Mouse (Mus musculus): ENCODE data around the gene Thbd. TPM values are rescaled to one million over a fixed set of nuclear protein-coding genes. Genes with fewer than 3 reads are reported as not detected.

The Thbd gene
- total and polyA plus RNA-seq, 3 experiments, result not detected

DNA sequence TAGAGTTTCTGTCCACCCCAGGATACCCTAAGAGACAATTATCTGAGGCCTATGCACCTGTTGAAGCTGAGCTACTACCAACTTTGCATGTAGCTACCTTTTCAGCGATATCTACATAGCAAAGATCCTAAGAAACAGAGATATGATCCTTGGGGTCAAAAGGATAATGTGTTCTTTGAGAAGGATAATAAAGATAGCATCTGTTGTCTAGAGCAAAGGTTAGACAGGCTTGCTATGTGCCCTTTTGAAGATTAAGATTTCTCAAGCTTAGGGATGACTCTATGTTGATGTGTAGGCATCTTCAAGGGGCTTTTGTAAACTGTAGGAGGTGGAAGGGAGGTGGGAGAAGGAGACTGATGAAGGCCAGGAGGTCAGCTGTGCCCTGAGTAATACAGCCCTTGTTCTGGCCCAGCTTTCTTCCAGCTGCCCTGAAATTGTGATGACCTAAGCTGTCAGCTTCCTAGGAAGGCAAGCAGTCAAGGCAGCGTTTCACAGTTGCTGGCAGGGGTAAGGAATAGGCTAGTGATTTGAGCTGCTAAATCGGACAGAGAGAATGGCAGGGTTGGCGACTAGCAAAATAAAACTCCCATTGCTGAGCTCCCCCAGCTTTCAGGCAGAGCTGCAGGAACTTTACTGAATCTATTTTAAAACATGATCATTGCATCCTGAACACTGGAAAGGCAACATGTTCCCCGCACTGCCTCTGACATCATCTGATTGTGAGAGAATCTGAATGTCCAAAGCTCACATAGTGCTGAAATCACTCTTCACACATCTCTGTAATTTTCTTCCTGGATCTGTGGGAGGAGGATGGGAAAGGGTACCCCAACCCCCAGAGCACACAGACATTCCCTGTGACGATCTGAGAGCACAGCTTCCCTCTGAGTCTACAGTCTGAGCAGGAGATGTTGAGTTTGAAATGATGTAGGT, 20.1 kb downstream of the Thbd start:
- no peaks in the 10 kb centered on the region for H3K9me3 ChIP-seq (replicated peaks; ENCODE audit: insufficient read depth, low read length)
- no peaks in the 10 kb centered on the region for H3K36me3 ChIP-seq (ENCODE audit: control insufficient read depth in 1 of 2, insufficient read depth in 2 of 2, low read length in 2 of 2)
- DNase-seq (ENCODE audit: low read depth, low spot score), result no peak
- no peak overlapping the region for H3K27ac ChIP-seq (ENCODE audit: control insufficient read depth, low read depth, low read length)
- no peaks in the 10 kb centered on the region for H3K79me2 ChIP-seq (ENCODE audit: control insufficient read depth, insufficient read depth, low read length, poor library complexity)
- H3K4me3 ChIP-seq (ENCODE audit: control insufficient read depth in 1 of 2, insufficient read depth in 1 of 2, low read depth in 2 of 2, low read length in 2 of 2), result no peak overlapping the region
- H3K27me3 ChIP-seq (ENCODE audit: control insufficient read depth in 1 of 2, insufficient read depth in 2 of 2, low read length in 2 of 2), result no peaks in the 10 kb centered on the region
- H3K9ac ChIP-seq (ENCODE audit: control insufficient read depth, low read depth, low read length, poor library complexity, severe bottlenecking), result no peak overlapping the region
- TF ChIP-seq CHD2 (IDR thresholded peaks at IDR 0.05; ENCODE audit: low read length) (no peak), GABPA (IDR thresholded peaks at IDR 0.05; ENCODE audit: low read depth, low read length) (no peak)
- H3K4me1 ChIP-seq (ENCODE audit: control insufficient read depth in 1 of 2, insufficient read depth in 2 of 2, low read length in 2 of 2), result no peaks in the 10 kb centered on the region

DNA sequence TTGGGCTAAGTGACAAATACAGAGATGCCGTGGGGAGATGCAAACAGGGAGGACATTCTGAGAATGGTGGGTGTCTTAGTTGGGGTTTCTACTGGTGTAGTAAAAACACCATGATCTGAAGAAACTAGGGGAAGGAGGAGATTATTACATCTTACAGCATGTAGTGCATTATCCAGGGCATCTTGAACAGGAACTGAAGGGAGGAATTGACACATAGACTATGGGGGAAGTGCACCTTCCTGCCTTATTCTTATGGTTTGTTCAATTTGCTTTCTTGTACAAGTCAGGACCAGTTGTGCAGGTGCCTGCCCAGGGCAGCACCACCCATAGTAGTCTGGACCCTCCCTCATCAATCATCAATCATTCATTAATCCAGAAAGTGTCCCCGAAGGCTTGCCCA, 21.1 kb downstream of the Thbd start:
- Histone ChIP-seq H3K4me3 (ENCODE audit: control insufficient read depth in 1 of 2, insufficient read depth in 1 of 2, low read depth in 2 of 2, low read length in 2 of 2) (no peak overlapping the region), H3K9ac (ENCODE audit: control insufficient read depth, low read depth, low read length, poor library complexity, severe bottlenecking) (no peak overlapping the region), H3K27me3 (ENCODE audit: control insufficient read depth in 1 of 2, insufficient read depth in 2 of 2, low read length in 2 of 2) (no peaks in the 10 kb centered on the region), H3K9me3 (replicated peaks; ENCODE audit: insufficient read depth, low read length) (no peaks in the 10 kb centered on the region), H3K27ac (ENCODE audit: control insufficient read depth, low read depth, low read length) (no peak overlapping the region), H3K36me3 (ENCODE audit: control insufficient read depth in 1 of 2, insufficient read depth in 2 of 2, low read length in 2 of 2) (no peaks in the 10 kb centered on the region), H3K79me2 (ENCODE audit: control insufficient read depth, insufficient read depth, low read length, poor library complexity) (no peaks in the 10 kb centered on the region), H3K4me1 (ENCODE audit: control insufficient read depth in 1 of 2, insufficient read depth in 2 of 2, low read length in 2 of 2) (no peaks in the 10 kb centered on the region)
- no peak for DNase-seq (ENCODE audit: low read depth, low spot score)
- TF ChIP-seq SMC3 (IDR thresholded peaks at IDR 0.05; ENCODE audit: low read depth, low read length) (no peak), CHD2 (IDR thresholded peaks at IDR 0.05; ENCODE audit: low read length) (no peak), USF1 (IDR thresholded peaks at IDR 0.05; ENCODE audit: low read depth, low read length) (no peak), TAL1 (IDR thresholded peaks at IDR 0.05; ENCODE audit: low read length) (no peak), ZMIZ1 (IDR thresholded peaks at IDR 0.05; ENCODE audit: low read depth, low read length) (no peak), EP300 (IDR thresholded peaks at IDR 0.05; ENCODE audit: low read depth in 1 of 2, low read length in 2 of 2) (no peak)

DNA sequence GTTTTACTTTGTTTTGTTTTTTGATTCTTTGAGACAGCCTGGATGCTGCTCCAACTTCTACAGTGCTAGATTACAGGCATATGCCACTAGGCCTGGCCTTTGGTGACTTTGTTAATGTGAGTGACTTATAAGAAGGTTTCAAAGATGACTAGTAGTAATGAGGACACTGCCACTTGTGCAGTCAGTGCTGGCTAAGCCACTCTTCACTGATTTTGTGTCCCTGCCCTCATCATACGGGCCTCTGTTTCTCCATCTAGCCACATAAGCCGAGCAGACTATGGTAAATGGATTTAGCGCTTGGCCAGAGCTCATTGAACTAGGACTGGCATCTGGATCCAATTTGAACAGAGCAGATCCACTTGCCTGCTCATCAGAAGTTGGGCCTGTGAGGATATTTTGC, 21.5 kb downstream of the Thbd start:
- no peaks in the 10 kb centered on the region for H3K79me2 ChIP-seq (ENCODE audit: control insufficient read depth, insufficient read depth, low read length, poor library complexity)
- no peak for TF ChIP-seq GABPA (IDR thresholded peaks at IDR 0.05; ENCODE audit: low read depth, low read length)
- TF ChIP-seq NELFE (IDR thresholded peaks at IDR 0.05; ENCODE audit: low read depth, low read length), result no peak
- TF ChIP-seq EP300 (IDR thresholded peaks at IDR 0.05; ENCODE audit: low read depth in 1 of 2, low read length in 2 of 2), result no peak
- no peak for TF ChIP-seq ELF1 (IDR thresholded peaks at IDR 0.05; ENCODE audit: low read depth, low read length)
- no peak for TF ChIP-seq SIN3A (IDR thresholded peaks at IDR 0.05; ENCODE audit: low read length)
- no peak for TF ChIP-seq TCF12 (IDR thresholded peaks at IDR 0.05; ENCODE audit: low read depth, low read length)
- no peak for TF ChIP-seq ETS1 (IDR thresholded peaks at IDR 0.05; ENCODE audit: low read depth, low read length)
- no peak for TF ChIP-seq GATA1 (IDR thresholded peaks at IDR 0.05; ENCODE audit: low read depth, low read length)
- TF ChIP-seq MEF2A (IDR thresholded peaks at IDR 0.05; ENCODE audit: extremely low read depth, insufficient replicate concordance, low read depth, low read length, poor library complexity, severe bottlenecking), result no peak
- TF ChIP-seq TBP (IDR thresholded peaks at IDR 0.05; ENCODE audit: low read depth, low read length), result no peak
- TF ChIP-seq JUND (IDR thresholded peaks at IDR 0.05; ENCODE audit: low read depth, low read length), result no peak
- TF ChIP-seq CHD2 (IDR thresholded peaks at IDR 0.05; ENCODE audit: low read length), result no peak
- TF ChIP-seq USF2 (IDR thresholded peaks at IDR 0.05; ENCODE audit: borderline replicate concordance in 1 of 2, insufficient read depth in 1 of 2, low read depth in 1 of 2, low read length in 2 of 2), result no peak
- TF ChIP-seq POLR2A (IDR thresholded peaks at IDR 0.05; ENCODE audit: control insufficient read depth in 1 of 2, insufficient read depth in 1 of 2, low read depth in 1 of 2, low read length in 2 of 2, poor library complexity in 1 of 2), result no peak
- TF ChIP-seq POLR2AphosphoS2 (IDR thresholded peaks at IDR 0.05; ENCODE audit: low read length), result no peak
- TF ChIP-seq NRF1 (IDR thresholded peaks at IDR 0.05; ENCODE audit: insufficient read depth, low read depth, low read length, poor library complexity, severe bottlenecking), result no peak
- TF ChIP-seq USF1 (IDR thresholded peaks at IDR 0.05; ENCODE audit: low read depth, low read length), result no peak
- no peak for TF ChIP-seq RAD21 (IDR thresholded peaks at IDR 0.05; ENCODE audit: low read depth, low read length)
- TF ChIP-seq POLR2AphosphoS5 (IDR thresholded peaks at IDR 0.05; ENCODE audit: borderline replicate concordance, low read depth, low read length), result no peak
- no peak for TF ChIP-seq KAT2A (conservative IDR thresholded peaks at IDR 0.05; ENCODE audit: low read depth, low read length)
- no peak overlapping the region for H3K9ac ChIP-seq (ENCODE audit: control insufficient read depth, low read depth, low read length, poor library complexity, severe bottlenecking)
- H3K36me3 ChIP-seq (ENCODE audit: control insufficient read depth in 1 of 2, insufficient read depth in 2 of 2, low read length in 2 of 2), result no peaks in the 10 kb centered on the region
- no peaks in the 10 kb centered on the region for H3K27me3 ChIP-seq (ENCODE audit: control insufficient read depth in 1 of 2, insufficient read depth in 2 of 2, low read length in 2 of 2)
- no peak overlapping the region for H3K27ac ChIP-seq (ENCODE audit: control insufficient read depth, low read depth, low read length)
- no peak overlapping the region for H3K4me3 ChIP-seq (ENCODE audit: control insufficient read depth in 1 of 2, insufficient read depth in 1 of 2, low read depth in 2 of 2, low read length in 2 of 2)
- no peaks in the 10 kb centered on the region for H3K9me3 ChIP-seq (replicated peaks; ENCODE audit: insufficient read depth, low read length)
- DNase-seq (ENCODE audit: low read depth, low spot score), result no peak
- no peaks in the 10 kb centered on the region for H3K4me1 ChIP-seq (ENCODE audit: control insufficient read depth in 1 of 2, insufficient read depth in 2 of 2, low read length in 2 of 2)

Data from MEL (cell line).